Mouse (Mus musculus) embryonic stem cell, embryonic (primary cell): ENCODE results near the gene Ercc2.

Source experiments
- CTCF ChIA-PET, 4 experiments: fragments of 300-600 bp in 2 of 4; fragments of 350-600 bp in 2 of 4; sonication (Branson Sonifier 250); formaldehyde crosslinking; loops; one replicate each; lab custom pipeline; 2022; ENCODE audit warnings: inconsistent platforms in 2 of 4; lab: Charles Lee
- POLR2A ChIA-PET, 4 experiments: fragments of 300-600 bp in 2 of 4; fragments of 350-600 bp in 2 of 4; sonication (Branson Sonifier 250); formaldehyde crosslinking; loops; one replicate each; lab custom pipeline; 2022; ENCODE audit warnings: antibody characterized with exemption in 4 of 4, inconsistent platforms in 1 of 4; lab: Charles Lee

Gene Ercc2

GRCm38 (mm10) chr7:19411783-19412182 is 30.0 kb downstream of the Ercc2 start:
- ChIA-PET CTCF (interaction anchor here in 1 of 4 experiments (1.5 kb wide), 1 partner anchor 147 kb away, joined by 3 read pairs; no protein-coding TSS in a partner anchor), POLR2A (interaction anchor here in 1 of 4 experiments (1.0 kb wide), 1 partner anchor 10 kb away, joined by 3 read pairs; no protein-coding TSS in a partner anchor)

- POLR2A ChIA-PET = interaction anchor here in 1 of 4 experiments (0.9 to 1.1 kb wide), 3 partner anchors 22 to 287 kb away, joined by 3 to 4 read pairs (median 3); no protein-coding TSS in a partner anchor
- CTCF ChIA-PET = interaction anchor here in 1 of 4 experiments (1.0 kb wide), 1 partner anchor 48 kb away, joined by 4 read pairs; no protein-coding TSS in a partner anchor
Measured at GRCm38 (mm10) chr7:19413525-19413924, 31.7 kb downstream of the Ercc2 start.

DNA sequence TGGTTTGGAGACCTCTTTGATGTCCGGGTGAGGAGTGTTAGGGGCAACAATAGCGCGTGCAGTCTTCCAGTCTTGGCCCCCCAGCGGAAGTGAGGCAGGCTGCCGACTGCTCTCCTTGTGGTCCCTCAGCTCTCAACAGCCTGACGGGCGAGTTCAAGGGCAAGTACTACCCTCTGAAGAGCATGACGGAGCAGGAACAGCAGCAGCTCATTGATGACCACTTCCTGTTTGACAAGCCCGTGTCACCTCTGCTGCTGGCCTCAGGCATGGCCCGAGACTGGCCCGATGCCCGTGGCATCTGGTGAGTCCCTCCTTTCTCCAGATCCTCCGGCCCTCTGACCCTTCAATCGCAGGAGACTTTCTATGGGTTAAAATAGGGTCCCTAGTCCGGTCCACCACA is 34.8 kb downstream of the Ercc2 start:
- ChIA-PET POLR2A (interaction anchor here in 1 of 4 experiments (0.6 to 1.0 kb wide), 3 partner anchors 11 to 202 kb away, joined by 3 read pairs; no protein-coding TSS in a partner anchor), CTCF (interaction anchor here in 1 of 4 experiments (0.8 kb wide), 1 partner anchor 10 kb away, joined by 3 read pairs; no protein-coding TSS in a partner anchor)

- POLR2A ChIA-PET = no interaction called here
- CTCF ChIA-PET = interaction anchor here in 1 of 4 experiments (1.6 to 1.7 kb wide), 2 partner anchors 15 to 24 kb away, joined by 5 to 7 read pairs; partner anchors contain the start of gene Ckm
Measured at GRCm38 (mm10) chr7:19420121-19420520, 38.3 kb downstream of the Ercc2 start.

GRCm38 (mm10) chr7:19420821-19421636 is 39.2 kb downstream of the Ercc2 start:
- ChIA-PET POLR2A (interaction anchor here (0.6 to 1.2 kb wide), 10 partner anchors 9 to 321 kb away, joined by 3 to 8 read pairs (median 3); no protein-coding TSS in a partner anchor), CTCF (interaction anchor here (0.5 to 1.7 kb wide), 11 partner anchors 11 to 369 kb away, joined by 3 to 10 read pairs (median 5); partner anchors contain the start of gene Ckm (in 2 of the 4))

GRCm38 (mm10) chr7:19423083-19423482 is 41.3 kb downstream of the Ercc2 start:
- ChIA-PET POLR2A (interaction anchor here in 2 of 4 experiments (1.0 to 1.5 kb wide), 3 partner anchors 9 to 181 kb away, joined by 3 to 4 read pairs (median 4); no protein-coding TSS in a partner anchor), CTCF (interaction anchor here in 2 of 4 experiments (0.7 to 1.2 kb wide), 2 partner anchors 9 to 17 kb away, joined by 3 to 5 read pairs; no protein-coding TSS in a partner anchor)

DNA sequence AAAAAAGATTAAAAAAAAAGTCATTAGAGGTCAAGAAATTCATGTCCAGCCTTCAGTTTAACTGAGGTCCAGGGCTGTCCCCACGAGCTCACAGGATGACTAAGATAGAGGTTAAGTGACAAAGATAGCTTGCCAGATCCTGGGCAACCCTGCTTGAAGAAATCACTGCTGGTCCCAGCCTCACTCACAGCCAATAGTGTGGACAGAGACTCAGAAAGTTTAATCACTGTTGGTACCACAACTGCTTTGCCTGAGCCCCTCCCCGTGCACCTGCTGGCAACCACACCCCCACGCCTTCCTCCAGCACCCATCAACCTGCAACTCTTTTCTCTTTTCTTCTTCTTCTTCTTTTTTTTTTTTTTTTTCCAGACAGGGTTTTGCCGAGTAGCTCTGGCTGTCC is 42.2 kb downstream of the Ercc2 start:
- CTCF ChIA-PET = interaction anchor here (0.5 to 1.2 kb wide), 8 partner anchors 8 to 488 kb away, joined by 3 to 15 read pairs (median 4); no protein-coding TSS in a partner anchor
- POLR2A ChIA-PET = interaction anchor here in 3 of 4 experiments (0.6 to 1.6 kb wide), 7 partner anchors 8 to 141 kb away, joined by 4 to 7 read pairs (median 4); no protein-coding TSS in a partner anchor

- POLR2A ChIA-PET = interaction anchor here in 3 of 4 experiments (0.5 to 1.9 kb wide), 18 partner anchors 9 to 272 kb away, joined by 3 to 8 read pairs (median 3); partner anchors contain the start of genes Apoe (in 1 of the 3), Nkpd1 (in 1 of the 3) and Opa3 (in 1 of the 3)
- CTCF ChIA-PET = interaction anchor here (0.6 to 2.7 kb wide), 16 partner anchors 11 to 423 kb away, joined by 3 to 9 read pairs (median 4); no protein-coding TSS in a partner anchor
Measured at GRCm38 (mm10) chr7:19426349-19426748, 44.5 kb downstream of the Ercc2 start.

DNA sequence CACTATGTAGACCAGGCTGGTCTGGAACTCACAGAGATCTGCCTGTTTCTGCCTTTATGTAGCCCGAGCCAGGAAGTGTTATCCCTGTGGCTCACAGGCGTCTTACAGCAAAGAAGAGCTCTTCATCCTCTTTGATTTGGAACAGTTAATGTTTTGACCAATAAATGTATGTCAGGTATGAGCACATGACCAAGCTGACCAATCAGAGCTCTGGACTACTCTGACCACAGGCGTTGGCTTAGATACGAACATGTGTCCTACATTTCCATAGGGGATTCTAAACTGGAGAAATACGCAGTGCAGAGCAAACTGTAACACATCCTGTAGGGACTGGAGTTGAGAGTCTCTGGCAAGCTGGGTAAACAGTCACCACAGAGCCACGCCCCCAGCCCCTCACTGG is 45.1 kb downstream of the Ercc2 start:
- ChIA-PET POLR2A (interaction anchor here in 3 of 4 experiments (0.6 to 1.6 kb wide), 17 partner anchors 9 to 323 kb away, joined by 3 to 8 read pairs (median 3); partner anchors contain the start of genes Apoe (in 1 of the 3), Nectin2 (in 1 of the 3), Nkpd1 (in 1 of the 3) and Opa3 (in 1 of the 3)), CTCF (interaction anchor here (0.6 to 2.7 kb wide), 14 partner anchors 10 to 163 kb away, joined by 3 to 9 read pairs (median 4); no protein-coding TSS in a partner anchor)

DNA sequence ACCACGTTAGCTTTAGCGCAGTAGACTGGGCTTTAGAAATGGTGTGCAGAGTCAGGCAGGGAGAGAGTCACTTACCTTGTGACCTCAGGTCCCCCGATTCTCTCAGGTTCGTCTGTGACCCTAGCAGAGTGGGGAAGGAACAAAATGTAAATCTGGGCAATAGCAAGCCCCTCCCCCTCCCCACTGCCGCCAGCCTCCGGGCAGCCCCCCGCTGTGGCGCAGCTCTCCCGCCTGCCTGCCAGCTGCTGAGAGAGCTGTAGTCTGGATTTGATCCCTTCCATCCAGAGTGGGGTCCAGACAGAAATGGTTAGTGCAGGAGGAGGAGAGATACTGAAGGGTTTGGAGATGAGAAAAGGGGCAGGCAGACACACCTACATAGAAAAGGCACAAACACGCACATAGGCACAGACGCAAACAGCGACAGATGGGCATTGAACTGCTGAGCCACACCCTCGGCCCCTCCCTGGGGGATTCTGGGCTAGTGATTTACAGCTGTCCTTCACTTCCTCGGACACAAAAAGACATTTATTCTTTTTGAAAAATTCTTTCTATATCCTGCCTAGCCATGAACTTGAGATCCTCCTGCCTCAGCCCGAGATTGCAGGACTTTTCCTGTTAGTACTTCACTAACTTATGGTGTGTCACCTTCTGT is 46.3 kb downstream of the Ercc2 start:
- POLR2A ChIA-PET = interaction anchor here in 3 of 4 experiments (0.5 to 1.5 kb wide), 8 partner anchors 9 to 152 kb away, joined by 3 to 5 read pairs (median 3); no protein-coding TSS in a partner anchor

DNA sequence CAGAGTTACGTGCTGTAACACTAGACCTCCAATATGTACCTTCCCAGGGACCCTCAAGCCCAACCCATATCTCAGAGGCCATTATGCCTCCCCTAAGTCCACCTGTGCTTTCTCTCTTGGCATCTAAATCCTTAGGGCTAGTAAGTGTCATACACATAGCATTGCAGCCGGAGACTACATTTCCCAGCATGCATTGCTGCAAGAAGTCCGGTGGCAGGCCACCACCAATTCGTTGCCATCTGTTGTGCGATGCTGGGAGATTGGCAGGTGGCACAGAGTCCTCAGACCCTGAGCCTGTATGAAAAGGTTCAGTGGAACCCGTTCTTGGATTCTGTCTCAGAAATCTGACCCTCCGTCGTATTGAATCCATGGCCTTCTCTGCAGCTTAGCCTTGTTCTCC is 47.9 kb downstream of the Ercc2 start:
- POLR2A ChIA-PET = interaction anchor here in 3 of 4 experiments (0.6 to 1.2 kb wide), 6 partner anchors 8 to 378 kb away, joined by 3 to 6 read pairs (median 3); partner anchors contain the start of gene Tomm40 (in 1 of the 3)
- CTCF ChIA-PET = interaction anchor here in 2 of 4 experiments (0.6 to 1.7 kb wide), 5 partner anchors 8 to 361 kb away, joined by 3 to 5 read pairs (median 4); no protein-coding TSS in a partner anchor

More for the DNA sequence above, 46.3 kb downstream of the Ercc2 start:
- CTCF ChIA-PET = interaction anchor here in 3 of 4 experiments (0.6 to 2.7 kb wide), 9 partner anchors 9 to 162 kb away, joined by 3 to 9 read pairs (median 4); partner anchors contain the start of gene Ckm (in 1 of the 3)

DNA sequence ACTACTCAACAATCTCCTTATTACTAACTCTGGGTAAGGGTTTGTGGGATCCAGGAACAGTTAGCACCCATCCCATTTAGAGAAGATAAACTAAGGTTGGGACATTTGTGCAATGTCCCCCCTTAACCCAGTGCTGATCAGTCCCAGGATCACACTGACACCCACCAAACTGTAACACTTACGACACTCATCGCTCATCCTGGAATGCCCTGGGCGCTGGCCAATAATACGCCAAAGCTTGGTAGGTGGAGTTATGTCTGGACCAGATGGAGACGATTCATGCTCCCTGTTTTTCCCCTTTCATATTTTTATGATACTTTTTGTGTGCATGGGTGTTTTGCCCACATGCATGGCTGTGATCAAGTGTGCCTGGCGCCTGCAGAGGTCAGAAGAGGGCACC is 48.6 kb downstream of the Ercc2 start:
- POLR2A ChIA-PET = interaction anchor here in 2 of 4 experiments (1.1 to 1.2 kb wide), 3 partner anchors 9 to 285 kb away, joined by 3 read pairs; partner anchors contain the start of gene Tomm40 (in 1 of the 2)
- CTCF ChIA-PET = interaction anchor here in 1 of 4 experiments (0.6 kb wide), 1 partner anchor 63 kb away, joined by 3 read pairs; no protein-coding TSS in a partner anchor

- ChIA-PET POLR2A (interaction anchor here (0.6 to 1.3 kb wide), 10 partner anchors 9 to 295 kb away, joined by 3 to 5 read pairs (median 3); no protein-coding TSS in a partner anchor), CTCF (interaction anchor here (0.5 to 3.1 kb wide), 40 partner anchors 9 to 364 kb away, joined by 3 to 19 read pairs (median 4); partner anchors contain the start of genes Eml2 (in 1 of the 4) and Nkpd1 (in 1 of the 4))
Measured at GRCm38 (mm10) chr7:19432475-19432874, 50.7 kb downstream of the Ercc2 start.

DNA sequence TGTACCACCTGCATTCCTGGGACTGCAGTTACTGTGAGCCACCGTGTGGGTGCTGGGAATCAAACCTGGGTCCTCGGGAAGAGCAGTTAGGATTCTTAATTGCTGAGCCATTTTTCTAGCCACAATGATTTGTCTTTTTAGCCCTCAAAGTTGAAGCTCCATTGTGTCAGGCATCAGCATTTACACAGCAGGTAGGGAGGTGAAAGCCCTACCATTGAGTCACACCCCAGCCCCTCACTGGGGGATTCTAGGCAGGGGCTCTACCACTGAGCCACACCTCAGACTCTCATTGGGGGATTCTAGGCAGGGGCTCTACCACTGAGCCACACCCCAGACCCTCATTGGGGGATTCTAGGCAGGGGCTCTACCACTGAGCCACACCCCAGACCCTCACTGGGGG is 54.5 kb downstream of the Ercc2 start:
- CTCF ChIA-PET = interaction anchor here (0.6 to 2.2 kb wide), 8 partner anchors 8 to 233 kb away, joined by 3 to 11 read pairs (median 4); no protein-coding TSS in a partner anchor
- POLR2A ChIA-PET = interaction anchor here in 3 of 4 experiments (0.7 to 2.3 kb wide), 6 partner anchors 9 to 116 kb away, joined by 3 to 8 read pairs (median 3); no protein-coding TSS in a partner anchor

DNA sequence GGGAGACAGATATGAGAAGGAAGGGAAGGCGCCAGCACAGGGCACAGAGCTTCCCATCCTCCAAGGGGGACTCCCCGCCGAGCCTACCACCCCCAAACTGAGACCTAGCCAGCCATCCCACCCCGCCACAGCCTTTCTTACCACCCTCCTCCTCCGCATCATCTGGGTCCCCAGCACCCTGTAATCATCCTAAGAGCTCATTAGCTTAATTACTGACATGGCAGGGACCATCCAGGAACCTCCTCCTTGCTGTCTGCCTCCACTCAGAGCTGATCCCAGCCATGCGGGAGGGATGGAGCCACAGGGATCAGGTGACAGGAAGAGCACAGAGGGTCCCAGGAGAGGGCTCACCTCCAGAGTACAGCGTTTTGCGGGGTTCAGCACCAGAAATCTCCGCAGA is 55.2 kb downstream of the Ercc2 start:
- CTCF ChIA-PET = interaction anchor here (0.6 to 2.2 kb wide), 14 partner anchors 8 to 353 kb away, joined by 3 to 11 read pairs (median 3); no protein-coding TSS in a partner anchor
- POLR2A ChIA-PET = interaction anchor here in 3 of 4 experiments (0.5 to 2.3 kb wide), 7 partner anchors 10 to 374 kb away, joined by 3 to 8 read pairs (median 3); no protein-coding TSS in a partner anchor

DNA sequence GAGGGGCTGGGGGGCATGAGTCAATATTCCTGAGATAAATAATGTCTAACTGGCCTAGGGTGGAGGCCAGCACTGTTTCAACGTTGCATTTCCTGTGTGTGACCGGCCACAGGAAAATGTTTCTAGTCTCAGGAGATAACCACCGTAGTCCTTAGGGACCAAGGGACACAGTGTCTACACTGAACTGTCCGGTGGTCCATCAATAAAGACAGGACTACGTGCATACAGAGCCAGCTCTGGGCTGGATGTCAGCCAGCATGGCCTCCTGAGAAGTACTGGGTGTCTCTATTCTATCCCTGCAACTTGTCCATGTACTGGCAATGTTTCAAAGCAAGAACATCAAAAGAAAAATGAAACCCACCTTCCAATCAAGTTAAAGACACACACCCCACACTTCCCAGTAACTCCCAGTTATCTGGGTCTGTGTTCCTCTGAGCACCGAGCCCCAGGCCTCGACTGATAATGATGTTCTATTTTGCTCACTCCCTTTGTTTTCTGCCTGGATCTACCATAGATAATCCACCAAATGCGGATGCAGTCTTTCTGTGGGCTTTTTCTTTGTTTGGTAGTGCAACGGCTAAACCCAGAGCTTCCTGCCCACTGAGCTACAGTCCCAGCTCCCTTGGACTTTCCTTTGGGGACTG is 59.8 kb downstream of the Ercc2 start:
- ChIA-PET POLR2A (no interaction called here), CTCF (interaction anchor here in 3 of 4 experiments (0.5 to 1.7 kb wide), 3 partner anchors 9 to 13 kb away, joined by 3 to 4 read pairs (median 4); no protein-coding TSS in a partner anchor)
